Mouse (Mus musculus) heart, adult 2 months (tissue): ENCODE results near the gene Qars. TPM values are rescaled to one million over a fixed set of nuclear protein-coding genes. Genes with fewer than 3 reads are reported as not detected.

Source experiments
- DNase-seq, 2 experiments: peaks; one replicate each; pipeline ENCODE4 v3.0.0; 2021
- H3K27ac ChIP-seq: fragments of 200-600 bp; 2 replicates; pipeline ENCODE4 v1.8.1; 2022
- H3K27me3 ChIP-seq: fragments of 200-500 bp; 2 replicates; pipeline ENCODE4 v1.6.1; 2012; ENCODE audit warnings: mild to moderate bottlenecking, low read length, inconsistent platforms, mixed read lengths; ENCODE audit not compliant: control insufficient read depth, insufficient read depth
- H3K36me3 ChIP-seq: fragments of 200-500 bp; 2 replicates; pipeline ENCODE4 v1.6.1; 2012; ENCODE audit warnings: low read length, inconsistent platforms; ENCODE audit not compliant: control insufficient read depth, insufficient read depth
- H3K4me1 ChIP-seq: fragments of 200-500 bp; 2 replicates; pipeline ENCODE4 v1.6.1; 2011; ENCODE audit warnings: low read length; ENCODE audit not compliant: control insufficient read depth, insufficient read depth
- H3K4me3 ChIP-seq: fragments of 200-600 bp; 2 replicates; pipeline ENCODE4 v1.8.1; 2022
- H3K79me2 ChIP-seq: fragments of 200-500 bp; replicated peaks from 2 replicates; pipeline ENCODE4 v1.6.1; 2012; ENCODE audit warnings: mild to moderate bottlenecking, inconsistent platforms, low read length, moderate library complexity, mixed read lengths; ENCODE audit not compliant: control insufficient read depth, insufficient read depth
- H3K9ac ChIP-seq: fragments of 200-500 bp; 2 replicates; pipeline ENCODE4 v1.6.1; 2012; ENCODE audit warnings: low read depth, mild to moderate bottlenecking, control low read depth, inconsistent platforms, low read length, mixed read lengths
- CTCF ChIP-seq: fragments of 200-600 bp; IDR thresholded peaks from 2 replicates; pipeline ENCODE4 v1.8.1; 2022; ENCODE audit warnings: antibody characterized with exemption, mild to moderate bottlenecking, moderate library complexity
- EP300 ChIP-seq: fragments of 200-500 bp; IDR thresholded peaks from 2 replicates; pipeline ENCODE4 v1.6.1; 2011; ENCODE audit warnings: low read depth, low read length, control low read depth; ENCODE audit not compliant: insufficient read depth
- POLR2A ChIP-seq: fragments of 200-500 bp; IDR thresholded peaks from 2 replicates; pipeline ENCODE4 v1.6.1; 2011; ENCODE audit warnings: mild to moderate bottlenecking, low read depth, low read length, control low read depth; ENCODE audit not compliant: insufficient read depth
- WGBS: fragments of 180-500 bp; shearing (Covaris S2); methylation state at CpG from one replicate; pipeline ENCODE4 v1.1.7; 2018; 5-methylcytosine and 5-hydroxymethylcytosine counted together
- intact Hi-C: fragments of 180-260 bp; cut with DNase I; formaldehyde crosslinking; loops from one replicate; pipeline ENCODE4 v1.15.1; 2025
- long read RNA-seq: library from polyadenylated mRNA; stranded (forward); transcript quantifications from one replicate; pipeline ENCODE4 v2.0.0, GENCODE M21; 2021
- polyA plus RNA-seq: library from polyadenylated mRNA; depleted of rRNA; stranded (reverse); fragments of >200 nt; gene quantifications from 2 replicates; pipeline ENCODE4 v1.2.3, GENCODE M21; 2012; rRNA removed
- total RNA-seq, 2 experiments: library from RNA; stranded (reverse); gene quantifications; 2 replicates each; pipeline ENCODE4 v1.2.3; 2021

Gene Qars
- 10 to 100 TPM; 68.4 to 76.3 TPM for total RNA-seq
- 108 and 173 TPM in 2 replicates for polyA plus RNA-seq
- long read RNA-seq, transcript Qars-201 (24 exons, 2,800 nt), result major isoform, 29 of 39 reads
- long read RNA-seq, partial matches to known transcripts, result 4 of 39 reads
- long read RNA-seq, other reads (novel, unspliced or antisense), result 5 of 39 reads

DNA sequence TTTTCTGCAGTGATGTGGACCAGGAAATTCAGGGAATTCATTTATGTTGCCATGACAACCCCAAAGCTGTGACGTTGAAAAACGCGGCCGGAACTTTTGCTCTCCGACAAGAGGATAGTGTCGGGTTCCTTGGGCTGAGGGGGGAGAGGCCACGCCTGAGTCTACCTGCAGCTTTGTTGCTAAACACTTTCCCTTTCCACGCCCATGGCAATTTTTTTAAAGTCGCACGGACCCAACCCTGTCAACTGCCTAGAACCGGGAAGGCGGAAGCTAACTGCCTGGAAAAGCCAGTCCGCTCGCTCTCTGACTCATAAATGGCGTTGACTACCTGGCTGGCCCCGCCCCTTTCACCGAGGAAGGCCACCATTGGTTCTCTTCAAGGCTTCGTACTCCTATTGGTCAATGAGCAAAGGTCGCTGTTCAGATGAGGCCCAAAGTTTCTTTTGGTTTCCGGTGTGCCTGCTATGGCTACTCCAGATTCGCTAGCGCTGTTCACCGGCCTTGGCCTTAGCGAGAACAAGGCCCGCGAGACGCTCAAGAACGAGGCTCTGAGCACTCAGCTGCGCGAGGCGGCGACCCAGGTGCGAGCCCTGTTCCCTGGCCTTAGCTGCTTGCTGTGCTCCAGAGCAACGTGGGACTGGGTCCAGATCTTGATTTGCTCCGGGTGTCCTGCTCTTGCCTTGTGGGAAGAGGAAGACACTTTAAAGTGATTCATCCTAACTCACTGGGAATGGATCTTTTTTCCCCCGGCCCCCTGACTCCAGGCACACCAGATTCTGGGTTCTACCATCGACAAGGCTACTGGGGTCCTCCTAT is at the start of gene Qars:
Qars (plus strand) TSS at position 88 of the 816 bp plus-strand sequence.
- H3K4me1 ChIP-seq, result peaks cover 2% of the 10 kb centered on the region
- WGBS, result under 1% methylated on average over 37 of the region's 37 CpGs
- H3K36me3 ChIP-seq, result no peaks in the 10 kb centered on the region
- no peaks in the 10 kb centered on the region for H3K27me3 ChIP-seq
- TF ChIP-seq POLR2A (peak; percentile 75), EP300 (0 out of 2 replicates have a peak, but pooled peaks have one; percentile 23), CTCF (no peak)
- intact Hi-C loops, result loop anchor here (1.0 to 2.0 kb wide), 2 partner anchors 8 to 17 kb away; partner anchors contain the start of genes Qrich1 and Usp19
- H3K4me3 ChIP-seq, result peak within 1 kb of the TSS; percentile 97
- H3K27ac ChIP-seq, result peak within 1 kb of the TSS; percentile 88
- DNase-seq, result peak; percentile 91 to 95
- no peaks in the 10 kb centered on the region for H3K79me2 ChIP-seq
- peak within 1 kb of the TSS; percentile 73 for H3K9ac ChIP-seq

DNA sequence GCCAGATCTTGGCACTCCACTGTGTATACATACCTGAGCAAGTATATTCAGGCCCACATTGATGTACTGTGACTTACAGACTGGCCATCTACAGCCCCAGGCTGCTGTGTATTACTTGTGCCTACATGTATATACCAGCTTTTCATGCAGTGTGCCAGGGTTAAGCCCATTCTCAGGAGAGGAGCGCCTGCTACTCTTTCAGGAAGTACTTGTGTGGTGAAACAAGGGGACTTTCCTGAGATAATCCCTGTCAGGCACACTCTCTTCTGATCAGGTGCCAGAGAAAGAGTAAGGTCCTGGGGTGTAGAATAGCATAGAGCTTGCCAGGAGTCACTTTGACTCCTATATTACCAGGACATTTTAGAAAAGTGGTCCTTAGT is 47.6 kb upstream of the Qars start:
- WGBS, result 43% methylated on average over 1 of the region's 1 CpGs
- Histone ChIP-seq H3K36me3 (no peaks in the 10 kb centered on the region), H3K9ac (no peak overlapping the region), H3K79me2 (peaks cover 2% of the 10 kb centered on the region), H3K27ac (peak overlapping the region; percentile 97), H3K27me3 (no peaks in the 10 kb centered on the region), H3K4me1 (peaks cover 13% of the 10 kb centered on the region), H3K4me3 (peak overlapping the region; percentile 97)
- intact Hi-C loops, result loop anchor here (2.0 kb wide), 1 partner anchor 19 kb away; the partner anchor contains the start of gene Lamb2
- DNase-seq, result no peak
- TF ChIP-seq EP300 (no peak), CTCF (no peak)

DNA sequence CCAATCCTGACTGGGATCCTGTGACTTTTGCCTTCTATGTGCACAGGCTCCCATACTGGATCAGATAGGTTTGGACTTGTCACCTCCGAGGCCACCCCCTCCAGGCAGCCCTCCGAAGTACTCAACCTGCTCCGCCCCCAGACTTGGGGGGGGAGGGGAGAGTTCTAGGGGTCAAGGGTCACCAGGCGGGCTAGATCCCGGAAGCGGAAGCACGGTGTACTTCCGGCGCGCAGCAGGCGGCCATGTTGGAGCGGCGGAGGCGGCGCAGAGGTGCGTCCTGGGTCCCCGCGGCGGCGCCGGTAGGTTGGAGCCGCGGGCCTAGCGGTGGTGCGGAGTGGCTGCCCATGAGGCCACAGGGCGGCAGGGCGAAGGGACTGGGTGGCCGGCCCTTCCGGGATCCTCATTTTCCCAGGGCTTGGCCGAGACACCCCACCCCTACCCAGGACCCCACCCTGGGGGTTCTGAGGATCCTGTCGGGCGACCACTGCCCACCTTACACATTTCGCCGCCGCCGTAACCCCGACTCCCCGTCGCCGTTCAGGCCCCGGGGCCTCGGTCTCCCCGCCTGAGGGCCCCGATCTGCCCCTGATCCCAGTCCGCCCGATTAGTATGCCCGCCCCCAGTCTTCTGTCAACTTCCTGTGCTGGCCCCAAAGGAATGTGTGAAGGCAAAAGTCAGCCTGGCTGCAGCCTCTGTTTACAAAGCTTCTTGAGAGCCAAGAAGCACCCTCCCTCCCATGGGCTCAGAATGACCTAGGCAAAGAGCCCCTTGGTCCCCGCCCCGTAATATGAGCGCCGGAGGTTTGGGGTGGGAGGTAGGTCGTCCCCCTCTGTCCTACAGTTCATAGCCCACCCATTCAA is 47.0 kb upstream of the Qars start, which contains the start of gene Ccdc71:
Ccdc71 (plus strand) TSS at position 209 of the 860 bp plus-strand sequence.
- TF ChIP-seq EP300, result 0 out of 2 replicates have a peak, but pooled peaks have one; percentile 23
- no peak for TF ChIP-seq CTCF
- peak; percentile 44 for TF ChIP-seq POLR2A
- Histone ChIP-seq H3K4me3 (peak within 1 kb of the TSS; percentile 97), H3K4me1 (peaks cover 13% of the 10 kb centered on the region), H3K9ac (peak within 1 kb of the TSS; percentile 96), H3K79me2 (peaks cover 2% of the 10 kb centered on the region), H3K27me3 (no peaks in the 10 kb centered on the region), H3K36me3 (no peaks in the 10 kb centered on the region), H3K27ac (peak within 1 kb of the TSS; percentile 97)
- WGBS, result under 1% methylated on average over 52 of the region's 52 CpGs
- peak; percentile 88 to 91 for DNase-seq
- intact Hi-C loops, result loop anchor here (2.0 kb wide), 1 partner anchor 18 kb away; the partner anchor contains the start of gene Lamb2

DNA sequence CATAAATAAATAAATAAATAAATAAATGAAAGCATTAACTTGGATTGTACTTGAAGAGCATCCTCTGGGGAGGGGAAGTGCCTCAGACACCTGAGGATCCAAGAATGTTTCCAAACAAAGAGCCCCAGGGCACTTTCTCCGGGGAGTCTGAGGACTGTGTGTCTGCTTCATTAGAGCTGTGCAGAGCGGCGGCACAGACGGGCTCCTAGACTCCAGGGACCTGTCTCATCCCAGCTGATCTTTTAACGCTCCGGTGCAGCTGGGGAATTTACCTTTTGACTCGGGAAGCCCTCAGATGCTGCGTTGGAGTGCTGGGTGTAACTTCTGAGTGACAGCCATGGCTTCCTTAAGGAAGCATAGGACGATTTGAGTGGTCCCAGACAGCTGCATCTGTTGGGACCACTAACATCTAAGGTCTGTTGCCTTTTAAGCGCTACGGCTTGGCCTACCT is 46.3 kb upstream of the Qars start, which contains the start of gene Klhdc8b:
Klhdc8b (minus strand) TSS at position 401 of the 451 bp plus-strand sequence.
- TF ChIP-seq EP300 (no peak), CTCF (no peak)
- H3K27ac ChIP-seq, result peak within 1 kb of the TSS; percentile 97
- peaks cover 2% of the 10 kb centered on the region for H3K79me2 ChIP-seq
- DNase-seq, result peak in 1 of 2 experiments; percentile 34
- no peaks in the 10 kb centered on the region for H3K27me3 ChIP-seq
- 18% methylated on average over 11 of the region's 11 CpGs for WGBS
- peak within 1 kb of the TSS; percentile 96 for H3K9ac ChIP-seq
- intact Hi-C loops, result loop anchor here (2.0 kb wide), 1 partner anchor 18 kb away; the partner anchor contains the start of gene Lamb2
- H3K4me1 ChIP-seq, result peaks cover 13% of the 10 kb centered on the region
- H3K4me3 ChIP-seq, result peak within 1 kb of the TSS; percentile 97
- no peaks in the 10 kb centered on the region for H3K36me3 ChIP-seq

DNA sequence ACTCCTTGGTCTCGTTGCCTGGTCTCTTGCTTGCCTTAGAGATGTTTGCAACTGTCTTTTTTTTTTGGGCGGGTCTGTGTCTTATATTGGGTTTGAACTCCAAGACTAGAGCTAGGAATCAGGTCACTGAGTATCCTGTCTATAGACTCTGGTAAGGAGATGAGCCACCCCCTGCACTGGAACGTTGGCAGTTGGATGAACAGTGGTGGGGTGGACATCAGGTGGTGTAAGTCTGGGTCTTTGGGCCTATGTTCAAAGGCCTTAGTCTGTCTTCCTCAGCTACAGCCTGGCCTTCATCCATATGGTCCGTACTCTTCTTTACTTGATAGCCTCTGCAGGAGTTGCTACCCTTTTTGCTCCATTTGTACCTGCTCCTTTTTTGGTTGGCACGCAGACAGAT is 45.8 kb upstream of the Qars start:
- peaks cover 2% of the 10 kb centered on the region for H3K79me2 ChIP-seq
- no peaks in the 10 kb centered on the region for H3K27me3 ChIP-seq
- intact Hi-C loops, result loop anchor here (2.0 kb wide), 1 partner anchor 17 kb away; the partner anchor contains the start of gene Lamb2
- no peak for DNase-seq
- H3K9ac ChIP-seq, result no peak overlapping the region
- H3K27ac ChIP-seq, result peak overlapping the region; percentile 97
- H3K4me1 ChIP-seq, result peaks cover 13% of the 10 kb centered on the region
- 64% methylated on average over 5 of the region's 5 CpGs for WGBS
- peak overlapping the region; percentile 97 for H3K4me3 ChIP-seq
- no peaks in the 10 kb centered on the region for H3K36me3 ChIP-seq
- no peak for TF ChIP-seq POLR2A
